Mouse (Mus musculus) heart, postnatal 0 days (tissue): Measurements from ENCODE around the gene Heatr5a.

ENCODE experiments used
- CTCF ChIP-seq: IDR thresholded peaks from 2 replicates; pipeline ENCODE4 v1.5.1; 2016; ENCODE audit warnings: antibody characterized with exemption, control low read depth, low read depth
- EP300 ChIP-seq: IDR thresholded peaks from 2 replicates; pipeline ENCODE4 v1.6.1; 2016; ENCODE audit warnings: antibody characterized with exemption, low read depth

GRCm38 (mm10) chr12:51849902-51850301 is 121.2 kb downstream of the Heatr5a start:
- TF ChIP-seq CTCF (no peak), EP300 (no peak)
